Comparison of ENCODE assay signal across 10 mouse cellular contexts in the genomic region with DNA sequence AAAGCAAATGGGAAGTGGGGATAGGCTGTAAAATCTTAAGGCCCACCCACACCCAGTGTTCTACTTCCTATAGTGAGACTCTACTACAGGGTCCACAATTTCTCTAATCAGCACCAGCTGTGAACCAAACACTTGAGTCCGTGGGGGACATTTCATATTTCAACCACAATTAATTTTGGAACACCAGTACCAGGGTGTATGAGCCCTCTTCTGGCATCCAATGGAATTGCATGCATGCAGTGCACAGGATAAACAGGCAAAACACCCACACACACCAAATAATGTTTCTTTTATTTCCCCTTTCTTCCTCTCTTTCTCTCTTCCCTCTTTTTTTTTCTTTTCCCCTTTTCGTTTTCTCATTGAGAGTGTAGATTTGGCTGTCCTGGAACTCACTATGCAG.
DNase-seq lines count a peak whose midpoint lies in the region; ATAC-seq lines count a peak whose summit lies in the region.
"Had no signal": no experiment of that assay in that cellular context is flagged by ENCODE, and none has a peak within 500 bp of the region (broad histone marks: within the 10 kb centered on the region; RNA-seq: fewer than 3 reads in every experiment).

No protein-coding gene starts in this region.

- H3K4me3 ChIP-seq in kidney, embryonic 16.5 days (ENCODE audit: low read length), result no peak overlapping the region
- H3K4me3 ChIP-seq: embryonic facial prominence, embryonic 15.5 days; limb, embryonic 12.5 days had no signal

- intact Hi-C loops in heart, postnatal 10 days (cut with DNase I), result loop anchor here (5.0 kb wide), 1 partner anchor 204 kb away; no protein-coding TSS in a partner anchor

- H3K9ac ChIP-seq in kidney, embryonic 16.5 days (replicated peaks; ENCODE audit: low read length), result no peak overlapping the region
- H3K9ac ChIP-seq: embryonic facial prominence, embryonic 15.5 days; limb, embryonic 12.5 days had no signal

- H3K4me1 ChIP-seq in kidney, embryonic 16.5 days (ENCODE audit: insufficient read depth, low read length), result no peaks in the 10 kb centered on the region
- H3K4me1 ChIP-seq: embryonic facial prominence, embryonic 15.5 days; limb, embryonic 12.5 days had no signal

- H3K36me3 ChIP-seq in kidney, embryonic 16.5 days (ENCODE audit: insufficient read depth, low read length), result no peaks in the 10 kb centered on the region
- H3K36me3 ChIP-seq: embryonic facial prominence, embryonic 15.5 days; limb, embryonic 12.5 days had no signal

- peak; percentile 8 for DNase-seq in kidney, adult 11 months
- DNase-seq in CD8-positive naive resting alpha-beta T cell, adult 2 months (ENCODE audit: low read depth in 2 of 2, low spot score in 2 of 2), result peak; percentile 7 to 27
- DNase-seq in adrenal gland, adult 8-10 months, result peak; percentile 9
- DNase-seq in heart, postnatal 10 days, result peak; percentile 36 to 62
- DNase-seq in lung, postnatal 36 days, result peak; percentile 78
- DNase-seq in frontal cortex, postnatal 25 days (ENCODE audit: low spot score in 2 of 2), result no peak
- DNase-seq in frontal cortex, postnatal 14 days (ENCODE audit: low spot score in 2 of 2), result no peak

- no peaks in the 10 kb centered on the region for H3K27me3 ChIP-seq in kidney, embryonic 16.5 days (ENCODE audit: insufficient read depth, low read length)
- H3K27me3 ChIP-seq: embryonic facial prominence, embryonic 15.5 days; limb, embryonic 12.5 days had no signal

- ATAC-seq in kidney, embryonic 16.5 days (ENCODE audit: low FRiP score, low TSS enrichment), result no peak

- H3K27ac ChIP-seq in kidney, embryonic 16.5 days (ENCODE audit: low read length), result no peak overlapping the region
- H3K27ac ChIP-seq: embryonic facial prominence, embryonic 15.5 days; limb, embryonic 12.5 days had no signal

- 65% methylated on average over 2 of the region's 2 CpGs for WGBS in kidney, embryonic 16.5 days

- H3K9me3 ChIP-seq in kidney, embryonic 16.5 days (ENCODE audit: low read length), result no peaks in the 10 kb centered on the region
- H3K9me3 ChIP-seq: embryonic facial prominence, embryonic 15.5 days; limb, embryonic 12.5 days had no signal

- no peak overlapping the region for H3K4me2 ChIP-seq in kidney, embryonic 16.5 days (replicated peaks; ENCODE audit: low read depth, low read length)
- H3K4me2 ChIP-seq: embryonic facial prominence, embryonic 15.5 days; limb, embryonic 12.5 days had no signal

Comparison
In these comparisons a context has a peak if more than half of its experiments do, and no peak if none do; other contexts are left out.
1. DNase-seq: peak in kidney, adult 11 months (single experiment), CD8-positive naive resting alpha-beta T cell, adult 2 months (2 of 2), adrenal gland, adult 8-10 months (single experiment), heart, postnatal 10 days (2 of 2) and lung, postnatal 36 days (single experiment); none in frontal cortex, postnatal 25 days (0 of 2) and frontal cortex, postnatal 14 days (0 of 2).